Mouse (Mus musculus): ENCODE measurements around the gene Ltbp1.

Gene Ltbp1

DNA sequence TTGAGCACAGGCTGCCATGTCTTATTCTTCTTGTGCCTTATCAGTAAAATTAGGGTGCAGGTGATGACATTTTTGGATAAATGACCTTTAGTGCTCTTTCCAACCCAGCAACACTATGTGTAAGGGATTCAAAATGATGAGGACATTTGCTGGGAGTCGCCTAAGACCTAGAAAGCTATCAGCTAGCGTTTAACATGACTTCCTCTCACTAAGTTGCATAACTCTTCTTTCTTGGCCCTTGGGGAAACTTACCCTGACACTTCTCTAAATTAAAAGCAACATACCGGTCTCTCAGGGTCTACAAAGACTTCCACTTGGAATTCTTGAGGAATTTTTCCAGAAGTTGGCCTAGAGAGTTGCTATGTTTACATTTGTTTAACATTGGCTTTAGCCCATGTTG lies 348.0 kb downstream of the Ltbp1 start:
- DNase-seq (ENCODE audit: low spot score in 2 of 2): no peak

DNA sequence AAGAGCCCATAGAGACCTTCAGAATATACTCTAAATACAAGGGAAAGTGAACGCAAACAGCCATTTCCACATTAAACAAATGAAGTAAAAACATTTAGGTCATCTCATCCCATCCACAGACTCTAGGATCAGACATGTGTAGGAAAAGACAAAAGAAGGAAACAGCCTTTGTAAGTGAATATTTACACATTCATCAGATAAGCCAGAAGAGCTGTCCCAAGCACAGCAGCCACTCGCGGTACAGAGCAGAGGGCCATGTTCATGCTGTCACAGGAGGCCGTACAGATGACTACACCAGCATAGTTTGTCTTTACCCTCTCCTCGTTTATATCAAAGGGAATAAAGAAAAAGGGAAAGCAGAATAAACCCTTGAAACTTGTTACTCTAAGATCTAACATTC lies 350.1 kb downstream of the Ltbp1 start:
- DNase-seq (ENCODE audit: low spot score in 2 of 2): no peak

DNA sequence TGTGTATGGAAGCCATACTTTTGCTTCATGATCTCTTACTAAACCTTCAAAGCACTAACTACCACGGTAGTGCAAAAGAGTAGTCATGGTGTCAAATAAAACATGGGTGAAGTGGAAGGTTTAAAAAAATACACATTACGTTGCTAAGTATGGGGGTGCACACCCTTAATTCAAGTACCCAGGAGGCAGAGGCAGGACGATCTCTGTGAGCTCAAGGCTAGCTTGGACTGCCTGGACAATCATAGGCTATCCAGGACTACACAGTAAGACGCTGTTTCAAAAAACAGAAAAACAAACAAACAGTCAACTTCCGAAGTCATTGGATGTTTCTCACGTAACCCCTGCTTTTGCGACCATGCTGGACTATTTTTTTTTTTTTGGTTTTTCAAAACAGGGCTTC lies 354.7 kb downstream of the Ltbp1 start:
- no peak for DNase-seq (ENCODE audit: low spot score in 2 of 2)

DNA sequence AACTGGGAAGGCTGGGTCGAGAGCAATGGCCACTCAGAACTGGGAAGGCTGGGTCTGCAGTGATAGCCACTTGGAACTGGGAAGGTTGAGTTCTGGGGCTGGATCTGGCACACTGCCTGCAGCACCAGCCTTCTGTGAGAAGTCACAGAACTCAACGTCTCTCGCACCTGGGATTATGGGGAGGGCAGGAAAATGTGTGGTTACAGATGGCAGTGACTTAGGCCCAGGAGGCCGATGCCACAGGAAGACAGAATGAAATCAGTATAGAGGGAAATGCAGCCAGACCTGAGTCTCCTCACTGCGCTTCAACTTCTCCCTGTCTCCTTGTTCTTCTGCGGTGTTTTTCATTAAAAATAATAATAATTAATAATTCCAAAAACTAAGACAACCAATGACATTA lies 361.0 kb downstream of the Ltbp1 start:
- DNase-seq (ENCODE audit: low spot score in 2 of 2): no peak

DNA sequence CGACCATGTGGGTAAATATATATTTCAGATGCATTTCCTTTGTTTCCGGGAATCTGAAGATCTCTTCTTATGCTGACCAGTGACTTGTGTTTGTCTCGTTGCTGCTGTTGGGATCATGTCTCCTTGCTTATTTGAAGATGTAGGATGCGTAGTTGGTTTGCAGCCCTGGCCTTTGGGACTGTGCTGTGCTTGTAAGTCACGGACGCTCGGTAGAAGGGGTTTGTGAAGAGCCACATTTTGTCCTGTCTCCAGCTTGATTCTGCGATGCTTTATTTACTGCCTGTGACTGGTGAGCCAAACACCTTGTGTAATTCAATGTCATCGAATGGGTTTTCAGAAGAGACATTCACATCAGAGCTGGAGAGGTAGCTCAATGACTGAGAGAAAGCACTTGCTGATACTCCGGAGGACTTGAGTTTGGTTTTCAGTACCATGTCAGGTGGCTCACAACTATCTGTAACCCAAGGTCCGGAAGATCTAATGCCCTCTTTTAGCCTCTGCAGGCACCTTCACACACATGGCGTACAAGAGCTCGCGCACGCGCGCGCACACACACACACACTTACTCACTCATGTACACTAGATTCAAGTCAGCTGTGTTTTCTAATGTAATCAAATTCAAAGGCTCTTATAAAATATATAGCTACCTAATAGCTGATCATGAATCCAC lies 362.3 kb downstream of the Ltbp1 start:
- no peak for DNase-seq (ENCODE audit: low spot score in 2 of 2)

DNA sequence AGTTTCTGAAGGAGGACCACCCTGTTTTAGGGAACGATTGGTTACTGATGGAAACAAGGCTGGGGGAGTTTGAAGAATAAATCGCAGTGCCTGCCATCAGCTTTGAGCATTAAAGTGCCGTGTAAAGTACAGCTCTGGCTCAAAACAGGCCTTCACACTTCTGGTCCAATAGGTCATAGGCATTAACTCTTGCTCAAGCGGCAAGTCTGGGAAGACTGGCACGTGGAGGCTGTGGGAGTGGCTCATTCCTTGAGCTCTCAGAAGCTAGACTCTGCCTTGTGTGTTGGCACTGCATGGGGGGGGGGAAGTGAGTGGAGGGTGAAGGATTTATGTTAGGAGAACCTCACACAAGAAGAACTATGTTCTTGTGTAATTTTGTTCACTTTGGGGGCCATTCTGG lies 363.2 kb downstream of the Ltbp1 start:
- DNase-seq (ENCODE audit: low spot score in 2 of 2): no peak

DNA sequence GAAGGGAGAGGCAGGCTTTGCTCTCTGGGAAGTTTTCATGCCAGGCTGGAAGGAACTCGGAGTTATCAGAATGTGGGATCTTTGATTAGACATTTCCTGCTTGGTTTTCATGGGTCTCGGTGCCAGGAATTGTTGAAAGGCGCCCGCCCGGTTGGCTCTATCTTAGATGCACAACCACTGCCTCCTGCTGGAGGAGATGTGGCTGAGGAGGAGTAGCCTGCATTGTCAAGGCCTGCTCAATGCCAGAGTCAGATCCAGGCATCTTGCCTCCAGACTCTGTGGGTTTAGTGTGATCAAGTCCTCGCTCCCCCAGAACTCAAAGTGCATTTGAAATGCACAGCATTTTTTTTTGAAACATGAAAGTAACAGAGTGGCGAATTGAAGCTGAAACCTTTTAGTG lies 364.0 kb downstream of the Ltbp1 start:
- no peak for DNase-seq (ENCODE audit: low spot score in 2 of 2)

DNA sequence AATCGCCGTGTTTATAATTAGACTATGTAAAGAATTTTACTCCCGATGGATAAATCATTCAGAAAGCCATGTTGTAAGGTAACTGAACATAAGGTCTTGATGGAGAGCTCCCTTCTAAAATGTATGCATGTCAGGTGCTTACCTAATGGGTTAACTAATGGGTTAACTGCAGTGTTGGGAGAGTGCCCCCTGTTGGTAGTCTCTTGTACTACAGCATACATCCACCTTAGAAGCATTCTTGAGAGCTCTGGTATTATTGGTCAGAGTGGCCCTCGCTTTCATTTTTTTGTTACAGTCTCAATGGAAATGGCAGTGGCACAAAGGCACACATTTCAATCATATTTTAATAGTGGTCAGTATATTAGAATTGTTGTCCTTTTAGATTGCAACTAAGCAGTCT lies 364.8 kb downstream of the Ltbp1 start:
- DNase-seq (ENCODE audit: low spot score in 2 of 2): no peak

DNA sequence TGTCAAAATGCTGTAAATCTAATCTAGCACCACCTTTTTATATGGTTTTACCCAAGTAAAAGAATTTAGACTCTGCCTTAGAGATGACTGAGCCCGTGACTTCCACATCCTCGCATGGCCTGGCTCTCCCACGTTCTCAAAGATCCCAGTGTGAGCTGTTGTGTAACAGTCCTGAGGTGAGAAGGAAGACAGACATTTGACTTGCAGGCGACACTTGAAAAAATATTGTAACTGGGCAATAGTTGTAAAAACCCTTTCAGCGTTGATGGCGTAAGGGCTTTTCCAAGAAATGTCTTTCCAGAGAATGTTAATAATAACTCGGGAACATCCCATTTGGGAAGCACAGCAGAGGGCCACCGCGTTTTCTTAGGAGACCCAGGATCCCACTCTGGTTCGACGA lies 366.3 kb downstream of the Ltbp1 start:
- DNase-seq (ENCODE audit: low spot score in 2 of 2): no peak

DNA sequence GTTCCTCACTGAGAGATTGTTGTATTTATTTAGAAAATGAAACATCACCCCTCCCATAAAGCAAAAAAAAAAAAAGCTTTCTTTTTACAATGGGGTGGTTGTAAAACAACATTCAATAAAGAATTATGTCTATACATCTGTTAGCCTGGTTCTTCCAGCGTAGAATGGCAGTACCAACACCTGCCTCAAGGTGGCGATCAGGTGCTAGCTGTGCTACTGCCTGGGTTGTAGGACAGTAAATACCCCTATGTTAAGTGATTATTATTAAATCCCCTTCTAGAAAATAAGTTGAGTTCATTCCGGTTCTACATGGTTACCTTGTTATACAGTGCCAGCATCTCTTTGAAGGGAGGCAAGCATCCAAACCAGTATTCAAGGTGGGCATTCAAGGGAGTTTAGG lies 367.0 kb downstream of the Ltbp1 start:
- DNase-seq (ENCODE audit: low spot score in 2 of 2): peak in 1 of 2 experiments; percentile 70

DNA sequence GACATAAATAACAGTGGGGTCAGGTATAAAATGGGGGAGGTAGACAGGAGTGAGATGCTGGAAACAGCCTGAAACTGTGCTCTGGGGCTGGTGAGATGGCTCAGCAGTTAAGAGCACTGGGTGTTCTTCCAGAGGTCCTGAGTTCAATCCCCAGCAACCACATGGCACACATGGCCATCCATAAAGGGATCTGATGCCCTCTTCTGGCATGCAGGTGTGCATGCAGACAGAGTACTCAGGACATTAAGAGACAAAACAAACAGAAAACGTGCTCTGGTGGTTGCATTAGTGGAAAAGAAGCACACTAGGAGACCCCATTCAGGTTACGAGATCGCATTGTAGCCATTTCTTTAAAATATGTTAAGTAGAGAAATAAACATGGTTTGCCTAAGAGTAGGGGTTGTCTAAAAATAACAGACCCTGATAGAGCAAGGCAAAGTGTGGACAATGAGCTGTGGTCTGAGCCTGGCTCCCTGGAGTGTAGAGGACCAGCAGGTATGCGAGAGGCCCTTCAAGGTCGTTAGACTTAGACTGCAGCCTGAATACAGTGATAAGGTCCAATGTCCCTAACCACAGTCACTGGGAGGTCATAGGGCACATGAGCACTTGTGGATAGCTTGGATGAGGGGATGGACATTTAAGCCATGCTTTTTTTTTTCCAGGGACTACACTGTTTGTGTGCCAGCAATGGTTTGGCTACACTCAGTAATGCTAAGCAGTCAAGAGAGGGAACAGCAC lies 369.1 kb downstream of the Ltbp1 start:
- no peak for DNase-seq (ENCODE audit: low spot score in 2 of 2)

DNA sequence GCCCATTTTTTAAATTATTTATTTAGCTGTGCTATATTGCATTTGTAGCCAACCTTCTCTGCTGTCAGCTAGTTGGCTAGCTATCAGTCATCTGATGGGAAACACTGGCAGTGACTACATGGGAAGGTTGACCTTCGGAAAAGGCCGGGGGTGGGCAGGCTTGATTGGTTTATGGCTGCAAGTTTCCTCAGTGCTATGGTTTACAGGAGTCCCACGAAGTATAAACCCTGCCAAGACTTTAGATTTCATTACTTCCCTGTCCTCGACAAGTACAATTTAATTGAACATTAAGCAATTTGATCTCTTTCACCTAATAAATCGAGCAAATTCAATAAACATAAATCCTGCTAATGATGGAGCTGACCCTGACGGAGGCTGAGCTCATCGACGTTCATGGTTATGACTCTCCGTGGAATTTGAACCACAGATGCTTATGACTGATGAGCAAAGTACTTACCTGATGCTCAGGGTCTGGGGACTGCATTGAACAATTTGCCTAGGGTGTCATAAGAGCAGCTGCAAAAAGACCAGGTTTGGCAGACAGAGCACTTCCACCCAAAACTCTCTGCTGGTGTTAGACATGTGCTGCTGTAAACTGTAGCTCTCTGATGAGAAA lies 373.0 kb downstream of the Ltbp1 start:
- DNase-seq (ENCODE audit: low spot score in 2 of 2): no peak

DNA sequence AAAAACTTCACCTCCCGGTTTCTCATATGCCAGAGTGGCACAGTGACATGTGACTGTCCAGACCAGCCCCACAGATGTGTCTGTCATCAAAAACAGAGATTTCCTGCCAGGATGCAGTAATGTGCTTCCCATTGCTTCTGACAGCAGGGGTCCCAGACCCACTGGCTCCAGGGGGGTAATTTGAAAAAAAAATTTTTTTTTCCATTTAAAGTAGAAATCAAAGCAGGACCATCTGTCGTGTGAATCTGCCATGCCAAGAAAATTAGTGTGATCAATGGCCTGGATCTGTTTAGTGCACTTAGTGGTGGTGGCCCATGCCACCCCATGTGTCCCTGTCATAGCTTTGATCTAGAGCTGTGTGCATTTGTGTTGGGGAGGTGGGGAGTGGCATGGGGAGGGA lies 374.8 kb downstream of the Ltbp1 start:
- no peak for DNase-seq (ENCODE audit: low spot score in 2 of 2)

DNA sequence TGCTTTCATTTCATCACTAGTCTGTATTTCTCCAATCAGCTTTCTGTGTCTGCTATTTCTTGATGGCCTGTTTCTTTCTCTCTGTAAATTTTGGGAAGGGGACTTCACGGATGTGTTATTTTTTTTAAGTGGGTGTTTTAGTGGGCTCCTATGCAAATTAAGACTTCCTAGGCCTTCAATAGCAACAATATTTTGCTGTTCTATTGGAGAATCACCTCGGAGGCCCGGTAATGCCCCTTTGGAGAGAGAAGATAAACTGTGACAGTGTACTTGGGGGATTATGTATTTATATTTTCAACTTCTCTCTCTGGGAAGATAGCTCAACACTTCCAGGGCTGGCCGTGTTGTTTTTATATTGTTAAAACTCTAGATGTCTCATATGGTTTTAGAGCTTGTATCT lies 383.0 kb downstream of the Ltbp1 start:
- DNase-seq (ENCODE audit: low spot score in 2 of 2): no peak

DNA sequence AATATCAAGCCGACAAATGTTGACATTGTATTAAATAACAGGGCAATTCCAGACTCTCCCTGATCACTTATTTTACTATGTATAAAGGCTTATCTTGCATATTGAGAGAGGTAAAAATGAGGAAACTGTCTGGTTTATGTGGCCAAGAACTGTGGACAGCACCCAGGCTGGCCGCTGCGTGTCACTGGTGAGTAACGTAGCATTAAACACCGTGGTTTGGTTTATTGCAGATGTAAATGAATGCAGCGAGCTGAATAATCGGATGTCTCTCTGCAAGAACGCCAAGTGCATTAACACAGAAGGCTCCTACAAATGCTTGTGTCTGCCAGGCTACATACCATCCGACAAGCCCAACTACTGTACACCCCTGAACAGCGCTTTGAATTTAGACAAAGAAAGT lies 384.8 kb downstream of the Ltbp1 start:
- DNase-seq (ENCODE audit: low spot score in 2 of 2): no peak

DNA sequence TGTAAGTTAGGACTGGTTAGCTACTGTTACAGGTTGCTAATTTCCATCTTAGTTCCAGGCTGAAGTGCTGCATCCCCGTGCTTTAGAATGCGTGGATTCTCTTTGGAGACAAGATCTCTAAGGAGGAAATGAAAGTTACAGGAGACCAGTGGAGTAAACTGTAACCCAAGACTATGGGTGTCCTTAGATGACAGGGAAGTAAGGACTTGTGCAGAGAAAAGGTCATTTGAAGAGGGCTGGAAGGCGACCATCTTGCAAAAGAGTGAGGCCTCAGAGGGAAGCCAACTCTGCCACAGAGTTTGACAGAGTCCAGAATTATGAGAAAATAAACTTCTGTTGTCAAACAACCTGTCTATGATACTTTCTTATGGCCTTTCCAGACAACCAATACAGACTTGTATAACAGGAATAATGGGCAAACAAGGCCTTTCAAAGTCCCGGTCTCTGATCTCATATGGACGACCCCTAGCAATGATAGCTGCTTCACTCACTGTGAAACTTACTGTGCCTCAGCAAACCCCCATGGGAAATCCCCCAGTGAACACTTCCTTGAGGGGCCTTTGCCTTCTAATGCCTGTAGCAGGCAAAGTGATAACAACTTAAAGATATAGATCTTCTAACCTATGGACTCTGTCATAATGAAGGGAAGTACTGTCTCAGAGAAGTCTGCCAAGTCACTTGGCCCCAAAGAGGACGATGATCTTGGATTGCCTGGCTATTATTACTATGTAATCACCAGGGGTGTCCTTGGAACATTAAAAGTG lies 386.2 kb downstream of the Ltbp1 start:
- no peak for DNase-seq (ENCODE audit: low spot score in 2 of 2)

DNA sequence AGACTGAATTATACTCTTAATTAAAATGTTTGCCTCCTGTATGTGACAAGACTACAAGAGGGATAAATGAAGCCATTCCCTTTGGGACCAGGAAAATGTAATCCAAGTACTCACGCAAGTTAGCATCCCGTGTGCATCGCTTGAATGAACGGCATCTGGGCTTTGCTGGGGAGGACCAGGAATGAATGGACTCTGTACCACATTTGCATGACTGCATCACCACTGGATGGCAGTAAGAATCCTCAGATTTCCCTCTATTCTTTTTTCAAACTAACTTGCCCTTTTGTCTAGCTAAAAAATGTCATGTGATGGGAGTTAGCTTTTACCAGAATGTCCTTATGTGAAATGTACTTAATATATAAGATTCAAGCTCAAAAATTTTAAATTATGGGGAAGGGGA lies 401.0 kb downstream of the Ltbp1 start:
- DNase-seq (ENCODE audit: low spot score in 2 of 2): no peak

DNA sequence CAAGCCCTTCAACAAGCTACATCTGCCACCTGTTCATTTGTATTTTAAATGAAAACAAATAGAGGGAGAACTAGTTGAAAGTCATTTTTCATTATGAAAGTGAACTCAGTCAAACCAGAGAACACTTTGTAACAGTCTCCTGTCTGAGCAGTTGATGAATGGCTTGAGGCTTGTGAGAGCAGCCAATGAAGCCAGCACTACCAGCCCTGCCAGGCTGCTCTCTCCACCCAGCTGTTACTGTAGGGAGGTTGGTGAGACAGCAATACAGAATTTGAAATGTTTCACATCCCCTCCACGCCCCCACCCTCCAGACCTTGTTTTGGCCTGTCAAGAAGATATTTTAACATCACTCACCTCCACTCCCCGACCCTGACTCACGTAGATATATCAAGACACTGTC lies 411.5 kb downstream of the Ltbp1 start:
- DNase-seq (ENCODE audit: low spot score in 2 of 2): no peak

DNA sequence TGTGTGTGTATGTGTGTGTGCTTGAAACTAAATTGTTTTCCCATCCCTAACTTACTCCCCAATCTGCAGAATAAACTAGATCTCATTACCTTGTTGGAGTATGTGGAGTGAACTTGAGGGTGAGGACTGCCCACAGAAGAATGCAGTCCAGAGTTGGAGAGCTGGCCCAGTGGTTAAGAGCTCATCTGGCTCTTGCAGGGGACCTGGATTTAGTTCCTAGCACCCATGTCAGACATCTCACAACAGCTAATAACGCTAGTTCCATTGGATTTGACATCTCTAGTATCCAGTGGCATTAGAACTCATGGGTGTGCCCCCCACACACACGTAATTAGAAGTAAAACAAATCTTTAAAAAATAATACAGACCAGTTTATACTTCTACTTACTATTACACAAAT lies 428.8 kb downstream of the Ltbp1 start:
- no peak for DNase-seq (ENCODE audit: low spot score in 2 of 2)

DNA sequence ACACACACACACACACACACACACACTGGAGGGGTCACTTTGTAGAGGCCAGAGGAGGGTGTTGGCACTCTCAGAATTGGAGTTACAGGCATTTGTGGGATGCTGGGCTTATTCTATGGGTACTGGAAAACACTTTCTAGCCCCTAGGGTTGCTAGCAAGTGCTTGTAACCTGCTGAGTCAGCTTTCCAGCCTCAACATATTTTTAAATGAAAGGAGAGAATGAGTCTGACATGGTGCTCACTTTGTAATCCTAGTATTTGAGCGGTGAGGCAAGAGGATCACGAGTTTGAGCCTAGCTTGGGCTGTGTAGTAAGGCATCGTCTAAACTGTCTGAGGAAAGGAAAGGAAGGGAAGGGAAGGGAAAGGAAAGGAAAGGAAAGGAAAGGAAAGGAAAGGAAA lies 429.5 kb downstream of the Ltbp1 start:
- no peak for DNase-seq (ENCODE audit: low spot score in 2 of 2)

DNA sequence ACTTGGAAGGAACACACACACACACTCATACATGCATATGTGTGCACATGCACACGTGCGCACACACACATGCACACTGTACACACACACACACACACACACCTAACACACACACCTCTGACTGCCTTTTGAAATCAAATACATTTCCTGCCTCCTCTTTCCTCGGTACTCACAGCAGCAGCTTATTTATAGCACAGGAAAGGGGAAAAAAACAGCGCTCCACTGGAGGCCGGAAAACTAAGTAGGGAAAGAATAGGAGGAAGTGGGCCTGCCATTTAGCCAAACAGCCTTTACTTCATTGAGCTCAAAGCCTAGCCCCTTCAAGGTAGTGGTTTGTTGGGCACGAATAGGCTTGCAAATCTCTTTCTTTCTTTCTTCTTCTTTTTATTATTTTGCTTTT lies 430.2 kb downstream of the Ltbp1 start, which contains the start of gene Rasgrp3:
Gene Rasgrp3, plus strand, starts transcription at position 298 of the 400 bp plus-strand sequence.
- no peak for DNase-seq (ENCODE audit: low spot score in 2 of 2)

DNA sequence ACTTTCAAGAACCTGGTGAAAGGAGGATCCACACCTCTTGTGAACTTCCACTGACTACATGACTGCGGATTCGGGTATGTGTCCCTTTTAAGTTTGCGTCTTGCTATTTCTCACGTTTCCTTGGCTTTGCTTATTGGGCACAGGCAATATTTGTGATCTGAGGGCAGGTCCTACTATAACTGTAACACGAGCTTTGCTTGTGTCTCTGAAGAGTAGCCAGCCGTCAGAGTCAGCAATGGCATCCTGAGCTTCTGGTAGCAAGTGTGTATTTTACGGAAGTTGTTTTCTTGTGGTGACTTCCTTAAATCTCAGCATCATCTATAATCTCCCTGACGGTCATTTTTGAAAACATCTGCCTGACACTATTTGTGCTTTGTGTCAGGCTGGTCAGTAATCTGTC lies 430.7 kb downstream of the Ltbp1 start:
- no peak for DNase-seq (ENCODE audit: low spot score in 2 of 2)

DNA sequence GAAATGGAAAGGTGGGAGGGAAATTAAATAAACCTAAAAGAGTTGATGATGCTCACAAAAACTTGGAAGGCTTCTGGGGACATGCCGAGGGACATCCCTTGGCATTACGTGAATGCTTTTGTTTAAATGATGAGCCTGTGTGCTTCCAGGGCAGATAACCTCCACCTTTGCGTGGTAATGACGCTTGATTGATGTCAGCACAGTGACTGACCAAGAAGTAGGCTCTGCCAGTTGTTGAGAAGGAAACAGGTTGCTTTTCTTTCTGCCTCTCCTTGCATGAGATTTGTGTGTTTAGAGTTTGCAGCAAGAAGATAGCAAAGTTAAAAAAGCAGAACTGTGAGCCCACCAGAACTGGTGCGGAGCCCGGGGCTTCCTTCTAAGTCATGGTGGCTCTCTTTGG lies 431.5 kb downstream of the Ltbp1 start:
- DNase-seq (ENCODE audit: low spot score in 2 of 2): no peak

All from urinary bladder, postnatal 4 days (tissue).